Mouse (Mus musculus) monocyte, adult 5-6 weeks (primary cell): ENCODE results near the gene Gna11. TPM values are rescaled to one million over a fixed set of nuclear protein-coding genes. Genes with fewer than 3 reads are reported as not detected.

Experiments
- ATAC-seq: fragments of 153-309, 156-312 bp; replicated peaks from 2 replicates; pipeline ENCODE4 v1.8.0; 2017; ENCODE audit warnings: mild to moderate bottlenecking; ENCODE audit not compliant: low TSS enrichment, insufficient number of reproducible peaks, severe bottlenecking, poor library complexity, low FRiP score
- total RNA-seq: library from RNA; stranded (forward); fragments of 200-1000, 200-491, 200-594 nt; gene quantifications from 3 replicates; pipeline ENCODE4 v1.2.3, GENCODE M21; 2017

Gna11 gene
- total RNA-seq, 1 experiment from 2014 or later: 2.2 TPM

- no peak for ATAC-seq
These were observed 2.0 kb upstream of the Gna11 start for GRCm38 (mm10) chr10:81546788-81547571.

- no peak for ATAC-seq
These were observed 1.3 kb upstream of the Gna11 start for GRCm38 (mm10) chr10:81546332-81546731.

- no peak for ATAC-seq
These were observed 462 bp downstream of the Gna11 start for GRCm38 (mm10) chr10:81544296-81545160.

DNA sequence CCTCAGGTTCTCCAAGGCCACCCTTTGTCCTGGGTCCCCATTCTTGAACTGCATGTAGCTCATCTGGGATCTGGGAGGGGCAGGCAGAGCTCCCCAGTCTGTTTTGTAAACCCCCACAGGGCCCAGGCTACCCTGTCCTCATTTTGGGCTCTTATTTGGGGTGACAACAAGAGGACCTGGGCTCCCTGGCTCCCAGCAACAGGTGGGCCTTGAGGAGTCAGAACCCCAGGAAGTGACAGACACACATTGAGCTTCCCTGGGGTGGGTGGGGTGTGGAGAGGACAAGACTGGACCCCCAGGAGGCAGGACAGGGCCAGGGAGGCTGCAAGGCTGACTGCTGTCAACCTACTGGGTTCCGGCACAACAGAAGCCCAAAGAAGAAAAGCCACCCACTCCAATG lies 1.4 kb downstream of the Gna11 start:
- no peak for ATAC-seq

DNA sequence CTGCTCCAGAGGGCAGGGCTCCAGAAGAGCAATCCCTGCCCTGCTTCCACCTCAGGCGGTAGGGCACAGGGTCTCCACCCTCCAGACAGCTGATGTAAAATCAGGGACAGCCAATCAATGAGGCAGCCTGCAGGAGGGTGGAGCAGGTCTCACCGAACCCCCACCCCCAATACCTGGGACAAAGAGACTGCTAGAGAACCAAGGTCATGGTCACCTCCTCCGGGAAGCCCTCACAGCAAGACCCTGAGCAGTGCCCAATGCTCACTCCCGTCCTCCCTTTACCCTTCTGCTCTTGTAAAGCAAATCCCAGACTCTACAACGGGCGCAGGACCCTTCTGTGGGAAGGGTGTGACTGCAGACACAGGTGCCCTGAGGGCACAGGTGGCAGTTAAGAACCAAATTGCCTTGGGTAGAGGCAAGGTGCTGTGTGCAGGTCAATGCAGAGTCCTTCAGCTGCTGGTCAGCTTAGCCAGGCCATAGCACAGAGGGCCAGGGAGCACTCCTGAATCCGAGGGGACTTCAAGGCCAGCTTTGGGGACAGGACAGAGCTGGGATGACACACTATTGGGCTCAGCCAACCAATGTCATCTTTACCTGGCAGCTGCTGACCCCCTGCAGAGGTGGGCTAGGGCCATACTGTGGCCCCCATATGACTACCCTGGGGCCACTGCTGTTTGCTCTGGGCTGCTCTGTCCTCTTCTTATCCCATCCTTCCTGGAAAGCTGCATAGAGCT lies 2.1 kb downstream of the Gna11 start:
- no peak for ATAC-seq

DNA sequence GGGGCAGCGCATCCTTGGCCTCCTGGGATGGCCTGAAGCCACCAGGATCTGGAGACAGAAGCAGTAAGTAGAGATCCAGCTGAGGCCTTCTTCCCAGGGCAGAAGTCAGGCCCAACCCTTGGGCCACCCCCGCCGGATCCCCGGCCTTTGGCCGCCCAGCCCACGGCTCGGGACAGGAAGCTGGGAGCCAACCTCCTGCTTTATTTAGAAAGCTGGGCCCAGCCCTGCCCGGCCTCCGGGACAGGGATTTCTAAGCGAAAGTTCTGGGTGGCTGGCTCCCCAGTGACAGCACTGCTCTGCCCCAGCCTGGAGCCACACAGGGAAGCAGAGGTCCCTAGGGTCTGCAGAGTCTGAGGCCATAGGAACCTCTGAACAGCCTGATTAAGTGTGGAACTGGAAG lies 3.2 kb downstream of the Gna11 start:
- ATAC-seq: no peak

DNA sequence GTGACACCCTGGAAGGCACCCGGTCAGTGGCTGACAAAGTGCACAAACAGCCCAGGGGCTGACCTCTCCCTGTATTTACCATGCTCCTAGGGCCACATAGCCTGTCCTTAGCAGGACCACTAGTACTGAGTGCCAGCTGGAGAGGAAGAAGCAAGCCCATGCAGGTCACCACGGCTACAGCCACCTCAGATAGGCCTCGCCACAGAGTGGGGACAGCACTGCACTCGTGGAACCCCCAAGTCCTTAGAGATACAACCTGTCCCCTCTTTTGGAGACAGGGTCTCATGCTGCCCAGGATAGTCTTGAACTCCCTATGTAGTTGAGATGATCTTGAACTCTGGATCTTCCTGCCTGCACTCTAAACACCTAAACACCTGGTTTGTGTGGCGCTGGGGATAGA lies 3.6 kb downstream of the Gna11 start:
- no peak for ATAC-seq

- ATAC-seq: 0 out of 2 replicates have a peak, but pooled peaks have one; percentile 4
These were observed 6.5 kb downstream of the Gna11 start for GRCm38 (mm10) chr10:81538321-81539048.

- ATAC-seq: no peak
These were observed 7.6 kb downstream of the Gna11 start for GRCm38 (mm10) chr10:81537429-81537828.

GRCm38 (mm10) chr10:81536734-81537133 lies 8.3 kb downstream of the Gna11 start:
- ATAC-seq: no peak

- ATAC-seq: no peak
These were observed 10.2 kb downstream of the Gna11 start for GRCm38 (mm10) chr10:81534826-81535225.

GRCm38 (mm10) chr10:81526779-81527178 lies 18.2 kb downstream of the Gna11 start:
- ATAC-seq: peak; percentile 65

GRCm38 (mm10) chr10:81525017-81525694 lies 19.8 kb downstream of the Gna11 start:
- ATAC-seq: no peak

GRCm38 (mm10) chr10:81524051-81524605 lies 20.9 kb downstream of the Gna11 start, which contains the start of gene Gna15:
Gene Gna15, minus strand, starts transcription at chr10:81524225.
- peak; percentile 64 for ATAC-seq

- no peak for ATAC-seq
These were observed 21.4 kb downstream of the Gna11 start for GRCm38 (mm10) chr10:81523570-81523969.

DNA sequence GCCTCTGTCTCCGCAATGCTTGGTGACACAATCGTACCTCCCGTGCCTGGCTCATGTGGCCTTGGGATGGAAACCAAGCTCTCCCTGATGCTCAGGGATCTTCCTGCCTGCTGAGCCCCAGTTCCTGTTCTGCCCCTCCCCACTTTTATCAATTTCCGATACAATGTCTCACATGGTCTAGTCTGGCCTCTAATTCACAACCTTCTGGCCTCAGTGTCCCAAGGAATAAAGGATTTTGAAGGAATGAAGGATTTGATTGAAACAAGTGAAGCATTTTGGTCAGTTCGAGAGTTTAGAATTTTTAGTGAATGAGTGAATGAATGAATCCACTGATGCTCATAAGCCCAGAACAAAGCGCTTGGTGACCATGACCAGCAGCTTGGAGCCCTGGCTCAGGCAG lies 21.8 kb downstream of the Gna11 start:
- ATAC-seq: no peak

- no peak for ATAC-seq
These were observed 25.0 kb downstream of the Gna11 start for GRCm38 (mm10) chr10:81519978-81520365.
